Mouse (Mus musculus) hindbrain, embryonic 13.5 days (tissue): ENCODE data around the gene Ap5s1. TPM values are rescaled to one million over a fixed set of nuclear protein-coding genes. Genes with fewer than 3 reads are reported as not detected.

Experiments
- ATAC-seq: fragments of 200-750 bp; cut with Nextera tagmentation; 2 replicates; pipeline ENCODE4 v1.8.0; 2017; ENCODE audit warnings: moderate TSS enrichment; ENCODE audit not compliant: low FRiP score
- H3K27ac ChIP-seq: fragments of 300-500 bp; sonication (generic); 2 replicates; pipeline ENCODE4 v1.5.1; 2015; ENCODE audit warnings: inconsistent platforms, mild to moderate bottlenecking, moderate library complexity
- H3K27me3 ChIP-seq: fragments of 300-500 bp; sonication (generic); 2 replicates; pipeline ENCODE4 v1.6.1; 2015; ENCODE audit warnings: mild to moderate bottlenecking, inconsistent platforms
- H3K36me3 ChIP-seq: fragments of 300-500 bp; sonication (generic); 2 replicates; pipeline ENCODE4 v1.6.1; 2015; ENCODE audit warnings: mild to moderate bottlenecking, inconsistent platforms
- H3K4me1 ChIP-seq: fragments of 300-500 bp; sonication (generic); replicated peaks from 2 replicates; pipeline ENCODE4 v1.6.1; 2015; ENCODE audit warnings: inconsistent platforms
- H3K4me2 ChIP-seq: fragments of 300-500 bp; sonication (generic); 2 replicates; pipeline ENCODE4 v1.6.1; 2015; ENCODE audit warnings: inconsistent platforms, mild to moderate bottlenecking, moderate library complexity
- H3K4me3 ChIP-seq: fragments of 300-500 bp; sonication (generic); 2 replicates; pipeline ENCODE4 v1.5.1; 2015; ENCODE audit warnings: mild to moderate bottlenecking, inconsistent platforms
- H3K9ac ChIP-seq: fragments of 300-500 bp; sonication (generic); 2 replicates; pipeline ENCODE4 v1.6.1; 2015; ENCODE audit warnings: mild to moderate bottlenecking, inconsistent platforms
- H3K9me3 ChIP-seq: fragments of 300-500 bp; sonication (generic); 2 replicates; pipeline ENCODE4 v1.6.1; 2016; ENCODE audit warnings: inconsistent platforms
- WGBS: fragments of 180-500 bp; shearing (Covaris S2); methylation state at CpG from one replicate; pipeline ENCODE4 v1.1.7; 2015; 5-methylcytosine and 5-hydroxymethylcytosine counted together
- polyA plus RNA-seq: library from polyadenylated mRNA; unstranded; fragments of >200 nt; fragmentation: Nextera tagmentation; extraction: Ambion mirVana; gene quantifications from 2 replicates; pipeline ENCODE4 v1.2.1, GENCODE M21; 2015

Ap5s1 gene
- polyA plus RNA-seq, 1 experiment from 2014 or later = 31.0 TPM

- ATAC-seq = no peak
- Histone ChIP-seq H3K9ac (no peak overlapping the region), H3K27me3 (no peaks in the 10 kb centered on the region)
These were observed 20.4 kb downstream of the Ap5s1 start for GRCm38 (mm10) chr2:131227243-131227642.

GRCm38 (mm10) chr2:131232558-131232957, 25.7 kb downstream of the Ap5s1 start:
- no peak overlapping the region for H3K27ac ChIP-seq
- peaks cover 20% of the 10 kb centered on the region for H3K4me1 ChIP-seq
- no peak overlapping the region for H3K4me2 ChIP-seq
- H3K9me3 ChIP-seq = no peaks in the 10 kb centered on the region
- 85% methylated on average over 2 of the region's 2 CpGs for WGBS
- H3K9ac ChIP-seq = no peak overlapping the region
- ATAC-seq = no peak
- H3K4me3 ChIP-seq = no peak overlapping the region
- no peaks in the 10 kb centered on the region for H3K36me3 ChIP-seq
- no peaks in the 10 kb centered on the region for H3K27me3 ChIP-seq

More at GRCm38 (mm10) chr2:131227243-131227642, 20.4 kb downstream of the Ap5s1 start:
- Histone ChIP-seq H3K9me3 (no peaks in the 10 kb centered on the region), H3K36me3 (no peaks in the 10 kb centered on the region), H3K4me3 (no peak overlapping the region), H3K4me2 (no peak overlapping the region), H3K4me1 (no peaks in the 10 kb centered on the region), H3K27ac (no peak overlapping the region)
- 89% methylated on average over 3 of the region's 3 CpGs for WGBS

GRCm38 (mm10) chr2:131233307-131234126, 26.6 kb downstream of the Ap5s1 start, which contains the start of gene Mavs:
Mavs (plus strand) TSS chr2:131234063.
- Histone ChIP-seq H3K27me3 (no peaks in the 10 kb centered on the region), H3K27ac (no peak within 1 kb of the TSS), H3K9me3 (no peaks in the 10 kb centered on the region), H3K4me3 (peak within 1 kb of the TSS; percentile 48), H3K36me3 (no peaks in the 10 kb centered on the region), H3K4me2 (peak within 1 kb of the TSS; percentile 75), H3K4me1 (peaks cover 20% of the 10 kb centered on the region), H3K9ac (peak within 1 kb of the TSS; percentile 74)
- 9% methylated on average over 29 of the region's 29 CpGs for WGBS
- peak; percentile 100 for ATAC-seq

GRCm38 (mm10) chr2:131234127-131234650, 27.3 kb downstream of the Ap5s1 start:
- Histone ChIP-seq H3K27me3 (no peaks in the 10 kb centered on the region), H3K9me3 (no peaks in the 10 kb centered on the region), H3K4me1 (peaks cover 20% of the 10 kb centered on the region), H3K27ac (no peak overlapping the region), H3K4me3 (peak overlapping the region; percentile 48), H3K4me2 (peak overlapping the region; percentile 75), H3K9ac (peak overlapping the region; percentile 74), H3K36me3 (no peaks in the 10 kb centered on the region)
- peak; percentile 59 for ATAC-seq
- 13% methylated on average over 28 of the region's 28 CpGs for WGBS

GRCm38 (mm10) chr2:131234970-131235635, 28.2 kb downstream of the Ap5s1 start:
- H3K9ac ChIP-seq = no peak overlapping the region
- peaks cover 20% of the 10 kb centered on the region for H3K4me1 ChIP-seq
- H3K27ac ChIP-seq = no peak overlapping the region
- no peak for ATAC-seq
- no peaks in the 10 kb centered on the region for H3K9me3 ChIP-seq
- no peaks in the 10 kb centered on the region for H3K27me3 ChIP-seq
- H3K4me2 ChIP-seq = peak overlapping the region; percentile 75
- H3K36me3 ChIP-seq = no peaks in the 10 kb centered on the region
- H3K4me3 ChIP-seq = no peak overlapping the region
- WGBS = 78% methylated on average over 7 of the region's 7 CpGs

- no peaks in the 10 kb centered on the region for H3K9me3 ChIP-seq
- no peak overlapping the region for H3K9ac ChIP-seq
- no peaks in the 10 kb centered on the region for H3K4me1 ChIP-seq
- H3K27me3 ChIP-seq = no peaks in the 10 kb centered on the region
- H3K36me3 ChIP-seq = peaks cover 45% of the 10 kb centered on the region
- ATAC-seq = no peak
- H3K4me3 ChIP-seq = no peak overlapping the region
- no peak overlapping the region for H3K27ac ChIP-seq
- H3K4me2 ChIP-seq = no peak overlapping the region
These were observed 35.3 kb downstream of the Ap5s1 start for GRCm38 (mm10) chr2:131242180-131242579.

GRCm38 (mm10) chr2:131242929-131243328, 36.1 kb downstream of the Ap5s1 start:
- ATAC-seq = no peak
- Histone ChIP-seq H3K9me3 (no peaks in the 10 kb centered on the region), H3K4me1 (no peaks in the 10 kb centered on the region), H3K27me3 (no peaks in the 10 kb centered on the region), H3K9ac (no peak overlapping the region), H3K27ac (no peak overlapping the region), H3K4me3 (no peak overlapping the region), H3K4me2 (no peak overlapping the region), H3K36me3 (peaks cover 51% of the 10 kb centered on the region)
- 90% methylated on average over 7 of the region's 7 CpGs for WGBS

GRCm38 (mm10) chr2:131253681-131254328, 46.9 kb downstream of the Ap5s1 start:
- Histone ChIP-seq H3K4me2 (no peak overlapping the region), H3K4me1 (no peaks in the 10 kb centered on the region), H3K4me3 (no peak overlapping the region), H3K27me3 (no peaks in the 10 kb centered on the region), H3K27ac (no peak overlapping the region), H3K36me3 (no peaks in the 10 kb centered on the region), H3K9me3 (no peaks in the 10 kb centered on the region), H3K9ac (no peak overlapping the region)
- 34% methylated on average over 7 of the region's 7 CpGs for WGBS
- ATAC-seq = peak; percentile 49; the same call in 1 of the 2 replicates

GRCm38 (mm10) chr2:131254329-131254713, 47.4 kb downstream of the Ap5s1 start:
- H3K4me2 ChIP-seq = no peak overlapping the region
- no peaks in the 10 kb centered on the region for H3K27me3 ChIP-seq

GRCm38 (mm10) chr2:131255738-131256137, 48.9 kb downstream of the Ap5s1 start:
- Histone ChIP-seq H3K9ac (no peak overlapping the region), H3K27me3 (no peaks in the 10 kb centered on the region), H3K9me3 (no peaks in the 10 kb centered on the region), H3K4me2 (no peak overlapping the region), H3K36me3 (no peaks in the 10 kb centered on the region), H3K4me3 (no peak overlapping the region), H3K4me1 (peaks cover 4% of the 10 kb centered on the region), H3K27ac (no peak overlapping the region)
- ATAC-seq = no peak
- WGBS = 62% methylated on average over 3 of the region's 3 CpGs

More at GRCm38 (mm10) chr2:131254329-131254713, 47.4 kb downstream of the Ap5s1 start:
- no peak overlapping the region for H3K27ac ChIP-seq
- no peaks in the 10 kb centered on the region for H3K36me3 ChIP-seq
- no peak overlapping the region for H3K9ac ChIP-seq
- no peaks in the 10 kb centered on the region for H3K4me1 ChIP-seq
- no peak for ATAC-seq
- no peaks in the 10 kb centered on the region for H3K9me3 ChIP-seq
- H3K4me3 ChIP-seq = no peak overlapping the region
- 81% methylated on average over 2 of the region's 2 CpGs for WGBS

- no peaks in the 10 kb centered on the region for H3K36me3 ChIP-seq
- ATAC-seq = no peak
- H3K9me3 ChIP-seq = no peaks in the 10 kb centered on the region
- H3K4me2 ChIP-seq = no peak overlapping the region
- 84% methylated on average over 8 of the region's 8 CpGs for WGBS
- H3K4me1 ChIP-seq = peaks cover 19% of the 10 kb centered on the region
- H3K27ac ChIP-seq = no peak overlapping the region
- no peak overlapping the region for H3K9ac ChIP-seq
- H3K27me3 ChIP-seq = no peaks in the 10 kb centered on the region
- H3K4me3 ChIP-seq = no peak overlapping the region
These were observed 51.8 kb downstream of the Ap5s1 start for GRCm38 (mm10) chr2:131258693-131259092.
